Mouse (Mus musculus): ENCODE data around the gene 4930404N11Rik. TPM values are rescaled to one million over a fixed set of nuclear protein-coding genes. Genes with fewer than 3 reads are reported as not detected.
A peak's percentile ranks its signal among the peaks of the same experiment; 100 is the strongest.

The 4930404N11Rik gene
- polyA plus RNA-seq, 1 experiment, result 3.2 TPM

DNA sequence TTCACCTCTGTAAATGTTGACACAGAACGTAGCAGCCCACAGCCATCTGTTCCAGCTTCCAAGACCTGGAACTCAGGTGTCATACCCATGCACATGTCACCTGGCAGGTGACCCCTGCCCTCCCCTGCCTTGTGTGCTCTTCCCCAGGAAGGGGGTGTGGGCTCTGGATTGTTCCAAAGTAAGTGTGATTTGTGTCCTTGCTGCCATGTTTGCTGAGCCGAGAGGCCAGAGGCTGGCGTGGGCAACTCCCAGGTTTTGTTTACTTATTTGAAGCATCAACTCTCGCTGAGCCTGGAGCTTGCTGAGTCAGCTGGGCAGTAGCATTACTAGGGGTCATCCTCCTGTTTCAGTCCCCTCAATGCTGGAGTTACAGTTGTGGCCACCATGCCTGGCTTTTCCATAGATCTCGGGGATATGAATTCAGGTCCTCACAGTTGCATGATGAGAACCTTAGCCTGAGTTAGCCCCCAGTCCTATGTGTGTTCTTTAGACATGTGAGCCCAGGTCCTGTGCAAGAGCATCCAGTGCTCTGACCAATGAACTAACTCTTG, 23.0 kb upstream of the 4930404N11Rik start, which contains the start of gene Gm48552:
Gene Gm48552, plus strand, starts transcription at position 501 of the 551 bp plus-strand sequence.
- Histone ChIP-seq H3K9me3 (ENCODE audit: control insufficient read depth, low read length) (no peaks in the 10 kb centered on the region), H3K27me3 (ENCODE audit: control insufficient read depth) (no peaks in the 10 kb centered on the region), H3K4me1 (ENCODE audit: control insufficient read depth) (peaks cover 61% of the 10 kb centered on the region), H3K36me3 (ENCODE audit: control insufficient read depth) (peaks cover 51% of the 10 kb centered on the region), H3K4me3 (replicated peaks) (no peak within 1 kb of the TSS)
- TF ChIP-seq GATA1 (IDR thresholded peaks at IDR 0.05; ENCODE audit: low read length) (no peak), TAL1 (IDR thresholded peaks at IDR 0.05; ENCODE audit: low read length) (no peak)

GRCm38 (mm10) chr10:81387716-81388115, 22.1 kb upstream of the 4930404N11Rik start:
- TF ChIP-seq GATA1 (IDR thresholded peaks at IDR 0.05; ENCODE audit: low read length) (no peak), TAL1 (IDR thresholded peaks at IDR 0.05; ENCODE audit: low read length) (no peak)

DNA sequence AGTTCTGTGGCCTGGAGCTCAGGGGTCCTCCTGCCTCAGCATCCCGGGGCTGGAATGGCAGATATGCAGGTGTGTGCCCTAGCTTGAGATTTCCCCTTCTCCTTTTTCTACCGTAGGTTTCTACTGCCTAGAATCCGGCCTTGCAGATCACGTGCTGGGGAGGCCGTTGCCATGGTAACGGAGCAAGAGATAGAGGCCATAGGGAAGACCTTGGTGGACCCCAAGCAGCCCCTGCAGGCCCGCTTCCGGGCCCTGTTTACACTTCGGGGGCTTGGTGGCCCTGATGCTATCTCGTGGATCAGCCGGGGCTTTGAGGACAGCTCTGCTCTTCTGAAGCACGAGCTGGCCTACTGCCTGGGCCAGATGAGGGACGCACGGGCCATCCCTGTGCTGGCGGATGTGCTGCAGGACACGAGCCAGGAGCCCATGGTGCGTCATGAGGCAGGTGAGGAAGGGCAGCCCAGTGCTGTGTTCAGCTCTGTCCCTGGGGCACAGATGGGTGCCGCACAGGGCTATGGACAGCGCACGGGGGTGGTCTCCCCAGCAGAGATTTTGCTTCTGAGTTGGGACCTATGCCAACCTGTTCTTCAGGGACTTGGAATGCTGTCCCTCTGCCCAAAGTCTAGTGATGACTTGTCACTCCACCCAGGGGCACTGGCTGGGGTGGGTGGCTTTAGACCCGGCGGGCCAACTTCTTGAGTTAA, 20.1 kb upstream of the 4930404N11Rik start:
- H3K36me3 ChIP-seq (ENCODE audit: control insufficient read depth), result peaks cover 48% of the 10 kb centered on the region
- peaks cover 71% of the 10 kb centered on the region for H3K4me1 ChIP-seq (ENCODE audit: control insufficient read depth)
- TF ChIP-seq GATA1 (IDR thresholded peaks at IDR 0.05; ENCODE audit: low read length), result no peak
- TF ChIP-seq TAL1 (IDR thresholded peaks at IDR 0.05; ENCODE audit: low read length), result no peak
- H3K4me3 ChIP-seq (replicated peaks), result peak overlapping the region; percentile 73
- H3K9me3 ChIP-seq (ENCODE audit: control insufficient read depth, low read length), result no peaks in the 10 kb centered on the region
- no peaks in the 10 kb centered on the region for H3K27me3 ChIP-seq (ENCODE audit: control insufficient read depth)

More at GRCm38 (mm10) chr10:81387716-81388115, 22.1 kb upstream of the 4930404N11Rik start:
- no peak overlapping the region for H3K4me3 ChIP-seq (replicated peaks)
- no peaks in the 10 kb centered on the region for H3K27me3 ChIP-seq (ENCODE audit: control insufficient read depth)
- peaks cover 61% of the 10 kb centered on the region for H3K4me1 ChIP-seq (ENCODE audit: control insufficient read depth)
- H3K36me3 ChIP-seq (ENCODE audit: control insufficient read depth), result peaks cover 51% of the 10 kb centered on the region
- H3K9me3 ChIP-seq (ENCODE audit: control insufficient read depth, low read length), result no peaks in the 10 kb centered on the region

DNA sequence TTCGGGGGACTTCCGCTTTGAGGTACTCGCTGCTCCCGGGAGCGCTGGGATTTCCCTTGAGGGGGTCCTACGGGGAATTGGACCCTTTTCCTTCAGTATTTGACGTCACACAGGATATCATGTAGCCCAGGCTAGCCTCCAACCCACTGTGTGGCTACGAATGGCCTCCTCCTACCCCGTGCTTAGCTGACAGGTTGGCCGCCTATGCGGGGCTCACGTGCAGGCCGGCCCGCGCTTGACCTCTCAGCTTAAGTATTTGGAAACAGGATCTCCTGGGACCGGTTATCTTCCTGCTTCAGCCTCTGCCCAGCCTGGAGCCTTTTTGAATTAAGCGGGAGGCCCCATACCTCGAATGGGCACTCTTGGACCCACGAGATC, 19.0 kb upstream of the 4930404N11Rik start:
- TF ChIP-seq TAL1 (IDR thresholded peaks at IDR 0.05; ENCODE audit: low read length) (no peak), GATA1 (IDR thresholded peaks at IDR 0.05; ENCODE audit: low read length) (no peak)
- Histone ChIP-seq H3K9me3 (ENCODE audit: control insufficient read depth, low read length) (no peaks in the 10 kb centered on the region), H3K27me3 (ENCODE audit: control insufficient read depth) (no peaks in the 10 kb centered on the region), H3K4me3 (replicated peaks) (peak overlapping the region; percentile 73), H3K36me3 (ENCODE audit: control insufficient read depth) (peaks cover 53% of the 10 kb centered on the region), H3K4me1 (ENCODE audit: control insufficient read depth) (peaks cover 79% of the 10 kb centered on the region)

DNA sequence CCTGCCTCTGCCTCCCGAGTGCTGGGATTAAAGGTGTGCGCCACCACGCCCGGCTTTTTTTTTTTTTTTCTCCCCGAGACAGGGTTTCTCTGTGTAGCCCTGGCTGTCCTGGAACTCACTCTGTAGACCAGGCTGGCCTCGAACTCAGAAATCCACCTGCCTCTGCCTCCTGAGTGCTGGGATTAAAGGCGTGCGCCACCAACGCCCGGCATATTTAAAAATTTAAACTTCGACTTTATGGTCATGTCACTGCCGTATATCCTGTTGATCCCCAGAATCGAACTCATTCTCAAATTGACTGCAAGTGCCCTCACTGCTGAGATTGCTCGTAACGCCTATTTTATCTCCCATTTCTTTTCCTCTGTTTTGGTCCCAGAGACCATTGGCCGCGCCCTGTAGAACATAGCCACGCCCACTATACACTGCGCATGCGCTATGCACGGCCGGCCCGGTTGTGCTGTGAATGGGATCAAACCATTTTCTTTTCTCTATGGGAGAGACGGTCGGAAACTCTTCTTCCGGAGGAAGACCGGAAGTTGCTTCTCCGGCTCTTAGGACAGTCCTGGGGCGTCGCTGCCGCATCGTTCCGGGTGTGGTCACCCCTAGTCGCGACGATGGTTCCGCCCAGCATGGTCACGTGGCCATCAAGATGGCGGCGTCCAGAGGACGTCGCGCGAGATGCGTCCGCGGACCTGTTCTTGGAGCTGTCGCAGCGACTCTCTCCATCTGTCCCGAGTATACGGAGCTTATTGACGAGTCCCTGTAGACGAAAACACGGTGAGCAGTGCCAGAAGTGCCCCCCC, 18.4 kb upstream of the 4930404N11Rik start, which contains the start of the genes Dohh and Gm48551:
Gene Dohh, plus strand, starts transcription at position 627 of the 803 bp plus-strand sequence.
Gene Gm48551, plus strand, starts transcription at position 665 of the 803 bp plus-strand sequence.
- peaks cover 82% of the 10 kb centered on the region for H3K4me1 ChIP-seq (ENCODE audit: control insufficient read depth)

GRCm38 (mm10) chr10:81382039-81382438, 16.4 kb upstream of the 4930404N11Rik start:
- H3K4me1 ChIP-seq (ENCODE audit: control insufficient read depth), result peaks cover 78% of the 10 kb centered on the region
- TF ChIP-seq GATA1 (IDR thresholded peaks at IDR 0.05; ENCODE audit: low read length) (peak; percentile 98), TAL1 (IDR thresholded peaks at IDR 0.05; ENCODE audit: low read length) (peak; percentile 98)
- peaks cover 36% of the 10 kb centered on the region for H3K36me3 ChIP-seq (ENCODE audit: control insufficient read depth)
- H3K4me3 ChIP-seq (replicated peaks), result peak overlapping the region; percentile 52
- no peaks in the 10 kb centered on the region for H3K9me3 ChIP-seq (ENCODE audit: control insufficient read depth, low read length)
- H3K27me3 ChIP-seq (ENCODE audit: control insufficient read depth), result no peaks in the 10 kb centered on the region

More for the DNA sequence above, 18.4 kb upstream of the 4930404N11Rik start, which contains the start of the genes Dohh and Gm48551:
- peak within 1 kb of the TSS; percentile 73 for H3K4me3 ChIP-seq (replicated peaks)
- H3K27me3 ChIP-seq (ENCODE audit: control insufficient read depth), result no peaks in the 10 kb centered on the region
- no peaks in the 10 kb centered on the region for H3K9me3 ChIP-seq (ENCODE audit: control insufficient read depth, low read length)
- no peak for TF ChIP-seq GATA1 (IDR thresholded peaks at IDR 0.05; ENCODE audit: low read length)
- TF ChIP-seq TAL1 (IDR thresholded peaks at IDR 0.05; ENCODE audit: low read length), result no peak
- H3K36me3 ChIP-seq (ENCODE audit: control insufficient read depth), result peaks cover 47% of the 10 kb centered on the region

DNA sequence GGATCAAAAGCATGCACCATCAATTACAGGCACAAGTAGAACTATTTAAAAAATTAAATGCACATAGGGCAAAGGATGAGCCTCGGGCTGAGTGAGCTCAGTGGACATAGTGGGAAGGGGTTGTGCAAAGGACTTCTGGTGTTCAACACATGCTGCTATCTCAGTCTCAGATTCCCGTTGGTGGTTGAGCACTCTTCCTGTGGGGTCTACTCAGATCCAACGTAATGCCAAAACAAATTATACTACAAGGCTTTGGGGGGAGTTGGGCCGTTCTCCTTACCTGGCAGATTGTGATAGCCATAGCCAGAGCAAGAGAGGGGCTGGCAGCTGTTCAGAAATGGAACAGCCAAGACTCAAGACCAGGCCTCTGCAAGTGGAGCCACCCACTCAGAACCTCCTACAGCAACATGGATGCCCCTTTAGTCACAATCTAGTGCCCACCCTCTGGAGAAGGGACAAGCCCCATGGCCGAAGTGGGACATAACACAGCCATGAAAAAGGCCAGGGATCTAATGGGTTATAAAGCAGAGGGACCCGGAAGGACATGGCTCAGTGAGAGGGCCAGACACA, 14.3 kb upstream of the 4930404N11Rik start:
- H3K4me1 ChIP-seq (ENCODE audit: control insufficient read depth), result peaks cover 84% of the 10 kb centered on the region
- H3K4me3 ChIP-seq (replicated peaks), result peak overlapping the region; percentile 90
- H3K9me3 ChIP-seq (ENCODE audit: control insufficient read depth, low read length), result no peaks in the 10 kb centered on the region
- peaks cover 42% of the 10 kb centered on the region for H3K36me3 ChIP-seq (ENCODE audit: control insufficient read depth)
- no peak for TF ChIP-seq TAL1 (IDR thresholded peaks at IDR 0.05; ENCODE audit: low read length)
- TF ChIP-seq GATA1 (IDR thresholded peaks at IDR 0.05; ENCODE audit: low read length), result no peak
- H3K27me3 ChIP-seq (ENCODE audit: control insufficient read depth), result no peaks in the 10 kb centered on the region

DNA sequence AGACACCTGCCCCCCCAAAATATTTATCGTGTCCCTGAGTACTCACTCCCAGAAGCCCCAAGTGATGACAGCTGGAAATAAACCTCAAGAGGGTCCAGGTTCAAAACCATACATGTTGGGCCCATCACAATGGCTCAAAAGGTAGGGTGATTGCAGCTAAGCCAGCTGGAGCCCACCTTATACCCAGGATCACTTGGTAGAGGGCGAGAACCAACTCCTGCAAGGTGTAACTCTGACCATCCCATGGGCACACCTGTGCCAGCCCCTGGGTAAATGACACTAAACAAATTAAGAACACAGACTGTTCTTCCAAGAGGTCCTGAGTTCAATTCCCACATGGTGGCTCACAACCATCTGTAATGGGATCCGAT, 13.6 kb upstream of the 4930404N11Rik start:
- Histone ChIP-seq H3K4me3 (replicated peaks) (peak overlapping the region; percentile 90), H3K36me3 (ENCODE audit: control insufficient read depth) (peaks cover 49% of the 10 kb centered on the region), H3K27me3 (ENCODE audit: control insufficient read depth) (no peaks in the 10 kb centered on the region), H3K4me1 (ENCODE audit: control insufficient read depth) (peaks cover 82% of the 10 kb centered on the region), H3K9me3 (ENCODE audit: control insufficient read depth, low read length) (no peaks in the 10 kb centered on the region)
- TF ChIP-seq GATA1 (IDR thresholded peaks at IDR 0.05; ENCODE audit: low read length) (no peak), TAL1 (IDR thresholded peaks at IDR 0.05; ENCODE audit: low read length) (no peak)
